ENCODE assay signal across 14 mouse cellular contexts in genomic region chr2:20991508-20991907, GRCm38 (mm10).
"Had no signal": no experiment of that assay in that cellular context is flagged by ENCODE, and none has a peak within 500 bp of the region (broad histone marks: within the 10 kb centered on the region; RNA-seq: fewer than 3 reads in every experiment).

No protein-coding gene starts in this region.

- DNase-seq: gastrocnemius, adult 2 months; gastrocnemius, postnatal 10 days; gastrocnemius, postnatal 25 days; heart, adult 18-20 months; heart, postnatal 10 days; heart, postnatal 4 days; kidney, adult 18-20 months; kidney, adult 8-10 months; kidney, postnatal 10 days; kidney, postnatal 25 days; kidney, postnatal 4 days; layer of hippocampus, adult 9-11 months; layer of hippocampus, postnatal 36 days; left cerebral cortex, postnatal 4 days had no signal
